Mouse (Mus musculus) megakaryocyte, embryonic 14.5 days (primary cell): ENCODE results near the gene Susd3. TPM values are rescaled to one million over a fixed set of nuclear protein-coding genes. Genes with fewer than 3 reads are reported as not detected.
A peak's percentile ranks its signal among the peaks of the same experiment; 100 is the strongest.

Experiments
- H3K27me3 ChIP-seq: replicated peaks from 2 replicates; pipeline ENCODE3; 2012; ENCODE audit warnings: inconsistent platforms
- H3K36me3 ChIP-seq: replicated peaks from 2 replicates; pipeline ENCODE3; 2012; ENCODE audit warnings: low read length, inconsistent platforms, mixed read lengths
- H3K4me1 ChIP-seq: 2 replicates; pipeline ENCODE4 v1.6.1; 2012; ENCODE audit warnings: inconsistent platforms
- H3K4me3 ChIP-seq: replicated peaks from 2 replicates; pipeline ENCODE3; 2012; ENCODE audit warnings: moderate library complexity, mild to moderate bottlenecking, inconsistent platforms
- H3K9me3 ChIP-seq: 2 replicates; pipeline ENCODE4 v1.6.1; 2012; ENCODE audit warnings: inconsistent platforms
- FLI1 ChIP-seq: IDR thresholded peaks from 2 replicates; pipeline ENCODE4 v1.6.1; 2012; ENCODE audit warnings: low read length, inconsistent platforms, mixed read lengths
- GATA1 ChIP-seq: IDR thresholded peaks from 3 replicates; pipeline ENCODE4 v1.6.1; 2012; ENCODE audit warnings: mixed read lengths, low read length, inconsistent platforms, borderline replicate concordance
- polyA plus RNA-seq: library from polyadenylated mRNA; stranded (reverse); fragments of >175 nt; gene quantifications from 2 replicates; pipeline ENCODE4 v1.2.3, GENCODE M21; 2012; ENCODE audit warnings: low replicate concordance; ENCODE audit not compliant: insufficient read depth

Gene Susd3
- polyA plus RNA-seq, 1 experiment, result 289 TPM

DNA sequence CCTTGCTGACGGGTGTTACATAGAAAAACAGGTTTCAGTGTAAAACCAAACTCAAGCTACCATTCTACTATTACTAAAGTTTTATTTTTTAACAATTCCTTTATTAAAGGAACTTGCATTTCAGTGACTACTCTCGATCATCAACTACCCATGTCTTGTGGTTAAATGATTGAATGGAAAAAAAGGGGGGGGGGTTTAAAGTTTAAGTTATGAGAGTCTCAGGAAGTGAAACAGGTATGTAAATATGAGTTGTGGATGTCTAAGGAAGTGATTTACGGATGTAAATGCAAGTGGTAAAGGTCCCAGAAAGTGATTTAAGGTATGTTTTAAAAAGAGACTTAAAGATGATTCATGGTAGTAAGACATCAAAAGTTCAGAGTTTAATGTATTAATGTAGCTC, 23.3 kb downstream of the Susd3 start:
- peaks cover 35% of the 10 kb centered on the region for H3K4me1 ChIP-seq
- no peak for TF ChIP-seq GATA1
- TF ChIP-seq FLI1, result no peak
- peaks cover 2% of the 10 kb centered on the region for H3K27me3 ChIP-seq
- H3K9me3 ChIP-seq, result peaks cover 5% of the 10 kb centered on the region; the same call in 1 of the 2 replicates
- no peak overlapping the region for H3K4me3 ChIP-seq
- peaks cover 66% of the 10 kb centered on the region for H3K36me3 ChIP-seq

DNA sequence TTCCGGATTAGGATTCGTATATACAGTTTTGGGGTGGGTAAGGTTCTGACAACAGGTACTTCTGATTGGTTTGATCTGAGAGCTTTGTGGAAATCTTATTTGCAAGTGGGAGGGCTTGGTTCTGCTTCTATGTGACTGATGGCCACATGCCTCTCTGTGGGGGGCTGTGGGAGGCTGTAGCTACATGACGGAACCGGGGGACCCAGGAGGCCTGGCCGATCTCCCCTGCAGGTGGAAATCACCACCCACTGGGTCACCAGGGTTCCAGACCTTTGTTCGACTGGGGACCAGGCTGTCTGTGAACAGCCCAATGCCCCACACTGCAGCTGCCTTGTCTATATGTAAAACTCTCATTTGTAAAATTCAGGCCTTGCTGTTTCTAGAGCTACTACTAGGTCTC, 23.8 kb downstream of the Susd3 start:
- TF ChIP-seq GATA1 (no peak), FLI1 (no peak)
- peaks cover 62% of the 10 kb centered on the region for H3K36me3 ChIP-seq
- peaks cover 34% of the 10 kb centered on the region for H3K4me1 ChIP-seq
- peaks cover 5% of the 10 kb centered on the region; the same call in 1 of the 2 replicates for H3K9me3 ChIP-seq
- no peak overlapping the region for H3K4me3 ChIP-seq
- H3K27me3 ChIP-seq, result peaks cover 2% of the 10 kb centered on the region

DNA sequence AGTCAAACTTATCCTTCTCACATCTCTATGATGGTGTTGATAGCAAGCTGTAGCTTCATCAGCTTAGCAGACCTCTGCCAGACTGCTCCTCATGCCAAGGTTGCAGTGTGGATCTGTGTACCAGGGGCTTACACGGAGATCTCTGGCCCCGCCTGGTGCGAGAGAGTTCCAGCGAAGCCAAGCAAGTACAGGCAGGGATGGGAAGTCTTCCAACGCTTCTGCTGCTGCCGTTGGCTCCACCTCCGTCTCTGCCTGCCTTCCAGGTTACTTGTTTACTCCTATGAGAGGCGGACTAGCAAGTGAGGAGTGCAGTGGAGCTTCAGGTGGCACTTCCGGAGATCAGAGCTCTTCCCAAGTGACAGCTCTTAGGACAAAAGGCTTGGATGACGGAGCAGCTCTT, 24.2 kb downstream of the Susd3 start:
- peaks cover 58% of the 10 kb centered on the region for H3K36me3 ChIP-seq
- TF ChIP-seq FLI1 (no peak), GATA1 (no peak)

DNA sequence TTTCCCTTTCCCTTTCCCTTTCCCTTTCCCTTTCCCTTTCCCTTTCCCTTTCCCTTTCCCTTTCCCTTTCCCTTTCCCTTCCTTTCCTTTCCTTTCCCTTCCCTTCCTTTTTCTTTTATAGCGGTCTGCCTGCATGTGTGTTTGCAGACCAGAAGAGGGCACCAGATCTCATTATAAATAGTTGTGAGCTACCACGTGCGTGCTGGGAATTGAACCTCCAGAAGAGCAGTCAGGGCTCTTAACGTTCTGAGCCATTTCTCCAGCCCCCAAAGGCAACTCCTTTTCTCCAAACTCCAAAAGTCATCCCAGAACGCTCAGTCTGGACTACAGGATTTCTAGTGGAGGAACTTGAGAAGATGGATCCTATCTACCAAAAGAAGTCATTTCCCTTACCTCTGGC, 27.6 kb downstream of the Susd3 start:
- H3K4me1 ChIP-seq, result peaks cover 35% of the 10 kb centered on the region
- TF ChIP-seq GATA1, result no peak
- TF ChIP-seq FLI1, result no peak
- peaks cover 7% of the 10 kb centered on the region for H3K27me3 ChIP-seq
- H3K9me3 ChIP-seq, result peaks cover 5% of the 10 kb centered on the region; the same call in 1 of the 2 replicates
- peaks cover 24% of the 10 kb centered on the region for H3K36me3 ChIP-seq
- H3K4me3 ChIP-seq, result no peak overlapping the region

More for the DNA sequence above, 24.2 kb downstream of the Susd3 start:
- Histone ChIP-seq H3K9me3 (peaks cover 5% of the 10 kb centered on the region; the same call in 1 of the 2 replicates), H3K4me3 (no peak overlapping the region), H3K4me1 (peaks cover 37% of the 10 kb centered on the region), H3K27me3 (peaks cover 2% of the 10 kb centered on the region)

DNA sequence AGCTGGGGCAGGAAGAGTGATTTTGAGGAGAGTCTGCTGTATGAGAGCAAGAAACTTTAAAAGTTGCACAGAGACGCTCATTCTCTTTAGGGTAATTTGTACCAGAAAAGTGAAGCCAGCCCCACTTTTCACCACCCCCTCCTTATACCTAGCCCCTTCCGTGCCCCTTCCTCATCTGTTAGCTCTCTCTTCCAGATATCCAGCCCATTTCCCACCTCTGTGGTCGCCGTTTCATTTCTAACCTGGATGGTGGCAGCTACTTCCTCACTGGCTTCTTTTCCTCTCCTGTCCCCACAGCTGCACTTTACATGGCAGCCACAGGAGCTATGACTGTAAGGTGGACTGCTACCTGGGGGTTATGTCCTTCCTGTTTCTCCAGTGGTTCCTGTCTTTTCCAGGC, 29.1 kb downstream of the Susd3 start:
- Histone ChIP-seq H3K36me3 (peaks cover 8% of the 10 kb centered on the region), H3K27me3 (peaks cover 7% of the 10 kb centered on the region), H3K4me3 (no peak overlapping the region), H3K4me1 (peaks cover 44% of the 10 kb centered on the region), H3K9me3 (peaks cover 5% of the 10 kb centered on the region; the same call in 1 of the 2 replicates)
- TF ChIP-seq GATA1, result no peak

DNA sequence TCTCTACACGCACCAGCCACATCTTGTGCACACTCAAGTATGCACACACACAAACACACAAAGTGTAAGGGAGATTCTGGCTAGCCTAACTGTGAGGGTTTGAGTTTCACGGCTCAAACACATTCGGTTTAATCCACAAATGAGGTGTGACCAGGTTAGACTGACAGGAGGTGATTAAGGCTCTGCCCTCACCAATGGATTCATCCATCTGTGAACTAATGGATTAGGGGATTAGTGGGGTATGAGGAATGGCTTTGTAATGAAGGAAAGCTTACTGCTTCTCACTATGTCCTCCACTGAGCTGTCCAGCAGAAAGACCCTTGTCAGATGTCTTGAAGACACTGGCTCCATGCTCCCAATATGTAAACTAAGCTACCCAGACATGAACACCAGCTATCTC, 29.9 kb downstream of the Susd3 start:
- peaks cover 5% of the 10 kb centered on the region; the same call in 1 of the 2 replicates for H3K9me3 ChIP-seq
- H3K4me3 ChIP-seq, result no peak overlapping the region
- TF ChIP-seq GATA1 (no peak), FLI1 (no peak)
- H3K36me3 ChIP-seq, result peaks cover 1% of the 10 kb centered on the region
- peaks cover 7% of the 10 kb centered on the region for H3K27me3 ChIP-seq
- peaks cover 51% of the 10 kb centered on the region for H3K4me1 ChIP-seq

DNA sequence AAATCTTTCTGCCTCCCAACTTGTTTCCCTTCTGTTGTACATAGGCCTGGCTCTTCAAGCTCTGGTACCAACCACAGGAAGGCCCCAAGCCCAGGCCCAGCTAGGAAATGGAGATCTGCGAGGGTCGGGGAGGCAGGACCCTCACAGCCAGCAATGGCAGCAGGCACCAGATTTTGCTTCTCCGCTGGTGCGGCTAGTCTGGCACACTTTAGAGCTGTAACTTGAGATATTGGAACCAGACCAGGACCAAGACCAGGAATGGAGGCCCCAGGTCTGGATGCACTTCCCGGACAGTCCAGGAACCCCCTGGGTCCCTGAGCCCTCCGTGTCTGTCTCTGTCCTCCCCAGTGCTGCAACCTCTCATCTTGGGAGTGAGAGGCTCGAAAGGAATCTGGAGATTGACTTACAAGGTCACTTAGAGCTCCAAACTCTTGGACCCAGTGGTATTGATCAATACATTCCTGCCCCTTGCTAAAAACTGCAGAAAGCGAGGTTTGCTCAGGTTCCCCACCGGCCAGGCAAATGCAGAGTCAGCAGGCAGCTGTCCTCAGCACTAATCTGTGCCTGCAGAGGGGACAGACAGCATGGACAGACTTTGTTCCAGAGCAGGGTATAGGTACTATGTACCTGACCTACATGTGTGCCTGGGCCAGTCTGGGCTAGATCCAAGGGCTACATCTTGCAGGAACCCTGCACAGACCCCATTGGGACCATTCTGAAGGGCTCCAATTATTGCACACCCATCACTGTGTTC, 31.5 kb downstream of the Susd3 start:
- no peak for TF ChIP-seq GATA1
- TF ChIP-seq FLI1, result no peak
- peak overlapping the region; percentile 96 for H3K4me3 ChIP-seq

DNA sequence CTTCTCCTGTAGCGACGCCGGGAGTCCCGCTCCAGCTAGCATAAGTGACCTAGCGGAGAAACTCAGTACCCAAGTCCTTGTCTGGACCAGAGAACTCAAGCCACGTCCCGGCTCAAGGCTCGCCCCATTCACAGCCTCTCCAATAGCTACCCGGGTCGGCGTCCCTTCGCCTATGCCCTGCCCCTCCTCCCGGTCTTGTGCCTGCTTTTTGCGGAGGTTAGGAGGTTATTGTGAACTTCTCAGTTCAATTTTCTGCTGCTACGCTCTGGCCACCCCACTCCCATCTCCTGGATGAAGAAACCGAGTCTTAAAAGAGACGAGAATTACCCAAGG, 32.3 kb downstream of the Susd3 start:
- H3K4me3 ChIP-seq, result peak overlapping the region; percentile 96
- peaks cover 20% of the 10 kb centered on the region for H3K36me3 ChIP-seq
- H3K9me3 ChIP-seq, result peaks cover 4% of the 10 kb centered on the region; the same call in 1 of the 2 replicates
- H3K4me1 ChIP-seq, result peaks cover 76% of the 10 kb centered on the region
- no peak for TF ChIP-seq FLI1
- no peak for TF ChIP-seq GATA1
- peaks cover 5% of the 10 kb centered on the region for H3K27me3 ChIP-seq

More for the DNA sequence above, 31.5 kb downstream of the Susd3 start:
- peaks cover 5% of the 10 kb centered on the region for H3K27me3 ChIP-seq
- H3K4me1 ChIP-seq, result peaks cover 68% of the 10 kb centered on the region
- peaks cover 5% of the 10 kb centered on the region; the same call in 1 of the 2 replicates for H3K9me3 ChIP-seq
- peaks cover 12% of the 10 kb centered on the region for H3K36me3 ChIP-seq

DNA sequence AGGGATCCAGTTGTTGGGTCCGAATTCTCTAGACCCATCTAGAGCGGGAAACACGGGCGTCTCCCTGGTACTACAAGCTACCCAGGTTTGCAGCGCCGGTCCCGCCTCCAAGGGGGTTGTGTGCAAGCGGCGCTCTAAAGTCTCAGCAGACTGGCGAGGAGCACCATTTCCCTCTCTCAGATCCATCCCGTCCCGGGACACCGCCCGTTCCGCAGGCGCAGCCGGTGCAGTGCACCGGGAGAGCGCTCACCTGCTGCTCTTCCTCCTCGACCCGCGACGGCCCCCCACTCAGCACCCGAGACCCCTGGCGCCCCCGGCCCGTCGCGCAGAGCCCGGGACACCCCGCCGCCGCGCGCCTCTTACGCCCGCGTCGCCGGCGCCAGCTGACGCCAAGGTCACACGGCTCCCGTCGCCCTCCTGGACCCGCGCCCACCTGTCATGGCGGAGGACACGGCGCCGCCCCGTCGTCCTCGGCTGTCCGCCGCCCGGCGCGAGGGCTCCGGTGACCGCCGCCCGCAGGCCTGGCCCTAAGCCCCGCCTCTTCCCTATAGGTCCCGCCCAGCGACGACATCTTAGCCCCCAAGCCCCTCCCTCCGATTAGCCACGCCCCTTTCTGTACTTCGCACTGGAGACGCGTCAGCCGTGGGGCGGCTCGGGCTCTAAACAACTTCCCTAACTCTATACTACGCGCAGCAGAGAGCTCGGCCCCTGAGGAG, 32.8 kb downstream of the Susd3 start, which contains the start of gene Card19:
TSS of gene Card19 (minus strand) at position 534 of the 716 bp plus-strand sequence.
- peaks cover 81% of the 10 kb centered on the region for H3K4me1 ChIP-seq
- H3K36me3 ChIP-seq, result peaks cover 25% of the 10 kb centered on the region
- peaks cover 5% of the 10 kb centered on the region for H3K27me3 ChIP-seq
- peak within 1 kb of the TSS; percentile 96 for H3K4me3 ChIP-seq
- TF ChIP-seq FLI1, result no peak
- no peak for TF ChIP-seq GATA1
- no peaks in the 10 kb centered on the region for H3K9me3 ChIP-seq

DNA sequence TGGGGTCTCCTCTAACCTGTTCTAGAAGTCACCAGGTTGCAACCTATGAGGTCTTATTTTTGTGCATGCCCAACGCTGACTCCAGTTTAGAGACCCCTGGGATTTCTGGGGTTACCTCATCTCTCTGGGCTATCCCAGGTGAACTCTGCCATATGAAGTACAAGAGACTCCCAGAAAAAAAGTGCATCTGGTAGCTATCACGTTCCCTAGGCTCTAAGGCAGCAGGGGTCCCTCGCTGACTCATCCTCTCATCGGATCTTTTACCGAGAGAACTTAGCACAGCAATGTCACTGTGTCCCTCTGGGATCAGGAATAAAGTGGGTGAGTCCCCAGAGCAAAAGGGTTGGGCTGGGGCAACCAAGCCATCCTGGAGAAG, 33.4 kb downstream of the Susd3 start:
- Histone ChIP-seq H3K9me3 (no peaks in the 10 kb centered on the region), H3K4me3 (peak overlapping the region; percentile 96), H3K4me1 (peaks cover 86% of the 10 kb centered on the region), H3K36me3 (peaks cover 30% of the 10 kb centered on the region), H3K27me3 (peaks cover 5% of the 10 kb centered on the region)
- no peak for TF ChIP-seq GATA1
- TF ChIP-seq FLI1, result no peak
